Mouse (Mus musculus) cortical plate, adult 2 months (tissue): ENCODE measurements around the gene Mob1a.
A peak's percentile ranks its signal among the peaks of the same experiment; 100 is the strongest.

Experiments
- CTCF ChIP-seq: fragments of 200-500 bp; IDR thresholded peaks from 2 replicates; pipeline ENCODE4 v1.5.1; 2011; ENCODE audit warnings: mild to moderate bottlenecking, control low read depth, low read length; ENCODE audit not compliant: insufficient read depth; ENCODE audit errors: extremely low read depth
- POLR2A ChIP-seq: fragments of 200-500 bp; IDR thresholded peaks from 2 replicates; pipeline ENCODE4 v1.6.1; 2011; ENCODE audit warnings: mild to moderate bottlenecking, low read length, control low read depth; ENCODE audit not compliant: insufficient read depth; ENCODE audit errors: extremely low read depth

DNA sequence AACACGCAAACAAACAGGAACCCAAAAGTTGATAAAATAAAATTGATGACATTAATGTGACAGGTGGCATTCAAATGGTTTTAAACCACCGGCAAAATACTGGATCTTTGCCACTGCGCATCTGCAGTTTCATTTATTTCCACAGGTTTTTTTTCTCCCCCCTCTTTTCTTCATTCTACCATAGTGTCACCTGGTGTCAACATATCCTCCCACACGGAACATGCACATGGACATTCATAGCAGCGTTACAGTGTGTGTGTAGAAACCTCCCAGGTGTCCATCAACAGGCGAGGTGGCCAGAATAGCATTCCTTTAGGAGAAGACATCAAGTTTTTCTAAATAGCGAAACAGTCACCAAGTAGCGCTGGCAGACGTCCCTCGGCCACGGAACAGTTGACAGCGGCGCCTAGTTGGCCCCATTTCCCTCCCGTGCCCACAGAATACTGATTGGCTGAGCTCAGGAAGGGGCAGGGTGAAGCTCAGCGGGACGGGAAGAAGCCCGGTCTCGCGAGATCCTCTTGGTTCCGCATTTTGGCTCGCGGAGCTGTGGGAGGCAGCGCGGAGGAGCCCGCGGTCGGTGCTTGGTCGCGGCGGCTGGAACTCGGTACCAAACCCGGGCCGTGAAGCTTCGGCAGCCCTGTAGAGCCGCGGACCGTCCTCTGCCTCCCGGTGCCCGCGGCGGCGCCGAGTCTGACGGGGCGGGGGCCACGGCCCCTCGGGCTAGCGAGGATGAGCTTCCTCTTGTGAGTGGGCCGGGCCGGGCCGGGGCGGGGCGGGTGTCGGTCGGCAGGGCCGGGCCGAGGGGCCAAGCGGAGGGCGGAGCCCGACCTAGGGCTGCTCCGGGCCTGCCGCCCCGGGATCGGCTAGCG, at the start of gene Mob1a, which contains the start of gene Mthfd2:
- TF ChIP-seq CTCF (no peak), POLR2A (peak; percentile 90)
